Mouse (Mus musculus): ENCODE data around the gene Cst6.

GRCm38 (mm10) chr19:5345297-5346131 is 3.9 kb downstream of the Cst6 start:
- TF ChIP-seq GATA1 (IDR thresholded peaks at IDR 0.05; ENCODE audit: borderline replicate concordance, low read length) (no peak), FLI1 (IDR thresholded peaks at IDR 0.05; ENCODE audit: low read length) (no peak)
